Mouse (Mus musculus) MEL (cell line): Measurements from ENCODE around the gene Fubp3. TPM values are rescaled to one million over a fixed set of nuclear protein-coding genes. Genes with fewer than 3 reads are reported as not detected.

Experiments used
- DNase-seq: peaks from one replicate; pipeline ENCODE4 v3.0.0; 2011; ENCODE audit warnings: low read depth, low spot score
- H3K27ac ChIP-seq: 2 replicates; pipeline ENCODE4 v1.5.1; 2012; ENCODE audit warnings: low read depth, mild to moderate bottlenecking, control low read depth, low read length, moderate library complexity; ENCODE audit not compliant: control insufficient read depth
- H3K27me3 ChIP-seq, 2 experiments: fragments of 150-350 bp in 1 of 2; sonication (generic) in 1 of 2; 2 replicates each; pipeline ENCODE4 v1.6.1; 2012; ENCODE audit warnings: low read length in 2 of 2, mild to moderate bottlenecking in 2 of 2, improper control_type of control experiment in 1 of 2, moderate library complexity in 1 of 2; ENCODE audit not compliant: insufficient read depth in 2 of 2, control insufficient read depth in 1 of 2
- H3K36me3 ChIP-seq, 2 experiments: 2 replicates each; pipeline ENCODE4 v1.6.1; 2012 to 2014; ENCODE audit warnings: low read length in 2 of 2, improper control_type of control experiment in 1 of 2, inconsistent platforms in 1 of 2, mild to moderate bottlenecking in 1 of 2; ENCODE audit not compliant: insufficient read depth in 2 of 2, control insufficient read depth in 1 of 2
- H3K4me1 ChIP-seq, 2 experiments: fragments of 150-350 bp in 1 of 2; sonication (generic) in 1 of 2; 2 replicates each; pipeline ENCODE4 v1.6.1; 2012; ENCODE audit warnings: low read length in 2 of 2, improper control_type of control experiment in 1 of 2, mild to moderate bottlenecking in 1 of 2; ENCODE audit not compliant: insufficient read depth in 2 of 2, control insufficient read depth in 1 of 2
- H3K4me3 ChIP-seq, 2 experiments: fragments of 150-350 bp in 1 of 2; sonication (generic) in 1 of 2; 2 replicates each; pipeline ENCODE4 v1.5.1; 2012; ENCODE audit warnings: low read depth in 2 of 2, low read length in 2 of 2, mild to moderate bottlenecking in 2 of 2, moderate library complexity in 2 of 2, control low read depth in 1 of 2, improper control_type of control experiment in 1 of 2; ENCODE audit not compliant: control insufficient read depth in 1 of 2, insufficient read depth in 1 of 2
- H3K79me2 ChIP-seq: 2 replicates; pipeline ENCODE4 v1.6.1; 2012; ENCODE audit warnings: mild to moderate bottlenecking, low read length, moderate library complexity; ENCODE audit not compliant: control insufficient read depth, poor library complexity, insufficient read depth
- H3K9ac ChIP-seq: 2 replicates; pipeline ENCODE4 v1.6.1; 2012; ENCODE audit warnings: low read depth, mild to moderate bottlenecking, control low read depth, low read length, moderate library complexity; ENCODE audit not compliant: control insufficient read depth, poor library complexity, severe bottlenecking
- H3K9me3 ChIP-seq: fragments of 150-350 bp; sonication (generic); replicated peaks from 2 replicates; pipeline ENCODE4 v1.6.1; 2012; ENCODE audit warnings: mild to moderate bottlenecking, low read length, improper control_type of control experiment, moderate library complexity; ENCODE audit not compliant: insufficient read depth
- BHLHE40 ChIP-seq: IDR thresholded peaks from 2 replicates; pipeline ENCODE4 v1.6.1; 2012; ENCODE audit warnings: low read depth, mild to moderate bottlenecking, inconsistent platforms, low read length, improper control_type of control experiment, borderline replicate concordance
- CHD1 ChIP-seq: IDR thresholded peaks from 2 replicates; pipeline ENCODE4 v1.6.1; 2012; ENCODE audit warnings: low read depth, mild to moderate bottlenecking, inconsistent platforms, low read length, improper control_type of control experiment
- CHD2 ChIP-seq: IDR thresholded peaks from 2 replicates; pipeline ENCODE4 v1.6.1; 2011; ENCODE audit warnings: low read length, improper control_type of control experiment
- E2F4 ChIP-seq: IDR thresholded peaks from 2 replicates; pipeline ENCODE4 v1.6.1; 2011; ENCODE audit warnings: low read depth, low read length, improper control_type of control experiment, borderline replicate concordance
- ELF1 ChIP-seq: IDR thresholded peaks from 2 replicates; pipeline ENCODE4 v1.6.1; 2014; ENCODE audit warnings: low read depth, mild to moderate bottlenecking, inconsistent platforms, low read length, improper control_type of control experiment, moderate library complexity
- ETS1 ChIP-seq: IDR thresholded peaks from 2 replicates; pipeline ENCODE4 v1.6.1; 2012; ENCODE audit warnings: low read depth, mild to moderate bottlenecking, inconsistent platforms, low read length, improper control_type of control experiment, moderate library complexity
- MAX ChIP-seq: IDR thresholded peaks from 2 replicates; pipeline ENCODE4 v1.6.1; 2011; ENCODE audit warnings: low read length, improper control_type of control experiment
- MAZ ChIP-seq: IDR thresholded peaks from 2 replicates; pipeline ENCODE4 v1.6.1; 2012; ENCODE audit warnings: low read depth, mild to moderate bottlenecking, inconsistent platforms, low read length, improper control_type of control experiment
- MYC ChIP-seq: IDR thresholded peaks from 2 replicates; pipeline ENCODE4 v1.6.1; 2011; ENCODE audit warnings: low read depth, mild to moderate bottlenecking, low read length, improper control_type of control experiment, moderate library complexity
- NRF1 ChIP-seq: IDR thresholded peaks from 2 replicates; pipeline ENCODE4 v1.6.1; 2014; ENCODE audit warnings: low read depth, mild to moderate bottlenecking, inconsistent platforms, low read length, improper control_type of control experiment, moderate library complexity; ENCODE audit not compliant: poor library complexity, insufficient read depth, severe bottlenecking
- POLR2AphosphoS5 ChIP-seq: IDR thresholded peaks from 2 replicates; pipeline ENCODE4 v1.6.1; 2012; ENCODE audit warnings: low read depth, borderline replicate concordance, mild to moderate bottlenecking, inconsistent platforms, low read length, moderate library complexity, mixed read lengths
- RAD21 ChIP-seq: IDR thresholded peaks from 2 replicates; pipeline ENCODE4 v1.6.1; 2011; ENCODE audit warnings: mild to moderate bottlenecking, low read depth, low read length, improper control_type of control experiment
- RCOR1 ChIP-seq: IDR thresholded peaks from 2 replicates; pipeline ENCODE4 v1.6.1; 2012; ENCODE audit warnings: low read depth, mild to moderate bottlenecking, inconsistent platforms, low read length, improper control_type of control experiment
- TAL1 ChIP-seq: IDR thresholded peaks from 2 replicates; pipeline ENCODE4 v1.6.1; 2012; ENCODE audit warnings: mild to moderate bottlenecking, inconsistent platforms, low read length, moderate library complexity, mixed read lengths
- TBP ChIP-seq: IDR thresholded peaks from 2 replicates; pipeline ENCODE4 v1.8.0; 2011; ENCODE audit warnings: low read depth, low read length, improper control_type of control experiment
- TCF12 ChIP-seq: IDR thresholded peaks from 2 replicates; pipeline ENCODE4 v1.6.1; 2014; ENCODE audit warnings: low read depth, mild to moderate bottlenecking, inconsistent platforms, low read length, improper control_type of control experiment, moderate library complexity
- UBTF ChIP-seq: IDR thresholded peaks from 2 replicates; pipeline ENCODE4 v1.6.1; 2012; ENCODE audit warnings: low read depth, mild to moderate bottlenecking, inconsistent platforms, low read length, improper control_type of control experiment, moderate library complexity, borderline replicate concordance; ENCODE audit not compliant: insufficient read depth
- USF1 ChIP-seq: IDR thresholded peaks from 2 replicates; pipeline ENCODE4 v1.6.1; 2014; ENCODE audit warnings: low read depth, mild to moderate bottlenecking, inconsistent platforms, low read length, improper control_type of control experiment, moderate library complexity
- ZC3H11A ChIP-seq: IDR thresholded peaks from 2 replicates; pipeline ENCODE4 v1.6.1; 2012; ENCODE audit warnings: low read depth, mild to moderate bottlenecking, inconsistent platforms, low read length, improper control_type of control experiment
- polyA plus RNA-seq, 2 experiments: library from polyadenylated mRNA; stranded (reverse) in 1 of 2; unstranded in 1 of 2; fragments of >175 nt in 1 of 2; fragments of >200 nt in 1 of 2; gene quantifications; 2 replicates each; pipeline versions ENCODE4 v1.2.1 to v1.2.4; 2012; ENCODE audit warnings: low replicate concordance in 2 of 2, low read depth in 1 of 2; ENCODE audit not compliant: insufficient read length in 2 of 2, insufficient read depth in 1 of 2, missing spikeins in 1 of 2
- total RNA-seq: library from RNA; depleted of rRNA; stranded (reverse); fragments of 300-350 nt; gene quantifications from 2 replicates; pipeline ENCODE4 v1.2.3, GENCODE M21; 2012

Gene Fubp3
- total and polyA plus RNA-seq, 3 experiments = 44.7 to 80.0 TPM; not detected in 1

DNA sequence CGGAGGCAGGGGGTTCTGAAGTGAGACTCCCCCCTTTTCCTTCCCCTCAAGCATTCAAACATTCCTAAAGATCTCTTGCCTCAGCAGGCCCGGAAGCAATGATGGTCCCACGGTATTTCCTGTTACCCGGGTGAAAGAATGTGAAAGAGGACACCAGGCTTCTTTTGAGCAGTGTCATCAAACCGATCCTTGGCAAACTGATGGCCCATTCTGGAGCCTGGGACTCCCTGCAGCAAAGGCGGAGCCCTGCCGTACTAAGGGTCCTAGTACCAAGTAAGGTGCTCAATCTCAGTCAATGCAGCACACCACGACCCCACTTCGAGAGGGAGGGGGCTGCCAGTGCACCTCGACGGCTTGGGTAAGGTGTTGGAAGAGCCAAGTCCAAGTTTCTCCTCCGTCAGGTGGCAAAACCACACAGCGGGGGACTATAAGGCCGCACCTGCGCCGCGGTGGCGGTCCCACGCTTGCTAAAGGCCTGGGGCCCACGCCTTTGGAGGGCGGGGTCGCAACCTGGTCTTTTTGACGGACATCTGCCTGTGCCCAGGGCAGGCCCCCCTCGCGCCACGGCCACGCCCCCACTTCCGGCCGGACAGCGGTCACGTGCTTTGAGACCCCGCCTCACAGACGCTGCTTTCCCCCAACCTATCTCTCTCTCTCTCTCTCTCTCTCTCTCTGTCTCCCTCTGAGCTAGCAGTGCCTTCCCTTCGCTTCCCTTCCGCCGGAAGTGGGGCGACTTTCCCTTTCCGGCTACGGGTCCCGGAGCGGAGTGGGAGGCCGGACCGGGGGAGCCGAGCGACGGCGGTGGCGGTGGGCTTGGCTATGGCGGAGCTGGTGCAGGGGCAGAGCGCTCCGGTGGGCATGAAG is at the start of gene Fubp3 (continued):
- TF ChIP-seq POLR2AphosphoS5 (no peak), ELF1 (peak; percentile 78), ETS1 (peak; percentile 58; the same call in 1 of the 2 replicates), MAX (peak; percentile 89), MYC (0 out of 2 replicates have a peak, but pooled peaks have one; percentile 29)
- TF ChIP-seq, all 39 proteins: peak for 22

DNA sequence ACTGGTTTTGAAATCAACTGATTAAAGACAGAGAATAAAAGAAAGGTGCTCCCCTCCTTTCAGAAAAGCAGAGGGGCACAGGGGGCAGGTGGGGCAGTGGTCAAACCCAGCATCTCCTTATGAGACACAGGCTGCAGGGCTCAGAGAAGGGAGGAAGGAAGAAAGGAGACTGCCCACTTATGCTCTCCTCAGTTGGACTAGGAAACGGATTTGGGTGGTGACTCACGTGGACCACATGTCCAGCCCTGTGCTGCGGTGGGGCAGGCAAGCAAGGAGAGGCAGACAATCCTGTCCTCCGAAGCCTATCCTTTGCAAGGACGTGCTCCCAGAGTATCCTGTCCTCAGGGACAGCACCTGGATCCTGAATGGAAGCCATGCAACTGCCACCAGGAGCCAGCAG is 47.8 kb upstream of the Fubp3 start:
- H3K36me3 ChIP-seq = no peaks in the 10 kb centered on the region
- H3K27me3 ChIP-seq = no peaks in the 10 kb centered on the region
- DNase-seq = no peak
- no peak overlapping the region for H3K9ac ChIP-seq
- H3K79me2 ChIP-seq = no peaks in the 10 kb centered on the region
- H3K9me3 ChIP-seq = no peaks in the 10 kb centered on the region
- no peak overlapping the region for H3K27ac ChIP-seq
- TF ChIP-seq TCF12 (no peak), BHLHE40 (no peak), RAD21 (no peak), ZC3H11A (no peak), USF1 (no peak), CHD1 (no peak), CHD2 (no peak), MAZ (no peak), TAL1 (no peak), RCOR1 (no peak), MAX (no peak), POLR2AphosphoS5 (no peak), UBTF (no peak), NRF1 (no peak), TBP (no peak), E2F4 (no peak)
- no peak overlapping the region for H3K4me3 ChIP-seq
- H3K4me1 ChIP-seq = no peaks in the 10 kb centered on the region
